Mouse (Mus musculus): Measurements from ENCODE around the gene Crocc. TPM values are rescaled to one million over a fixed set of nuclear protein-coding genes. Genes with fewer than 3 reads are reported as not detected.

Gene Crocc
- total RNA-seq, 2 experiments from 2014 or later, result 7.0 to 8.0 TPM

DNA sequence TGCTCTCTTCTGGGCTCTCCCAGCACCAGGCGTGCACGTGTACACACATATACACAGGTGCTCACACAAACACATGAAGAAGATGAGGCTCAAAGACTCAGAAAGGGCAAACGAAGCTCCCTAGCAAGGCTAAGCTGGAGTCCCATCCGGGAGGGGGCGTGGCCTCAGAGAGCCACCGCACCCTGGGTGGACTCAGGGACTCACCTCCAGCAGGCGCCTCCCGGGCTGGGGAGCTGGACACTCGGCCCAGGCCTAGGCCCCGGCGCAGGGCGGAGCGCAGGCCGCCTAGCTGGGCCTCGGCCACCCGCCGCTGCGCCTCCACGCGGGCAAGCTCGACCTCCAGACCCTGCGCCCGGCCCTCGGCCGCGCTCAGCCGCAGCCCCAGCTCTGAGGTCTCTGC lies 35.4 kb downstream of the Crocc start:
- no peak for ATAC-seq (replicated peaks; ENCODE audit: poor library complexity, severe bottlenecking)

- ATAC-seq (replicated peaks; ENCODE audit: poor library complexity, severe bottlenecking), result no peak
Observed at GRCm38 (mm10) chr4:141024052-141024451, 36.3 kb downstream of the Crocc start.

DNA sequence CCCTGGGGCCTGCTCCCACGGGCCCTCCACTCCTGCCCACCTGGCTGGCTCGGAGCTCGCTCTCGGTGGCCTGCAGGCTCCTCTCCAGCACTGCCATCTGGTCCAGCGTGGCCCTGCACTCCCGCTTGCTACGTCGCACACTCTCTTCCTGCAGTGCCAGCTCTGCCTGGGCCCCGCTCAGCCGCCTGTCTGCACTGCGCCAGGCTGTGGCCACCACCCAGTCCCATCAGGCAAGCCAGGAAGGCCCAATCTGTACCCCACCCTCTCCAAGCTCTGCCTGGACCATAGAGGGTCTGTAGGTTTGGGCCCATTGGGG lies 38.8 kb downstream of the Crocc start:
- ATAC-seq (replicated peaks; ENCODE audit: poor library complexity, severe bottlenecking), result no peak

DNA sequence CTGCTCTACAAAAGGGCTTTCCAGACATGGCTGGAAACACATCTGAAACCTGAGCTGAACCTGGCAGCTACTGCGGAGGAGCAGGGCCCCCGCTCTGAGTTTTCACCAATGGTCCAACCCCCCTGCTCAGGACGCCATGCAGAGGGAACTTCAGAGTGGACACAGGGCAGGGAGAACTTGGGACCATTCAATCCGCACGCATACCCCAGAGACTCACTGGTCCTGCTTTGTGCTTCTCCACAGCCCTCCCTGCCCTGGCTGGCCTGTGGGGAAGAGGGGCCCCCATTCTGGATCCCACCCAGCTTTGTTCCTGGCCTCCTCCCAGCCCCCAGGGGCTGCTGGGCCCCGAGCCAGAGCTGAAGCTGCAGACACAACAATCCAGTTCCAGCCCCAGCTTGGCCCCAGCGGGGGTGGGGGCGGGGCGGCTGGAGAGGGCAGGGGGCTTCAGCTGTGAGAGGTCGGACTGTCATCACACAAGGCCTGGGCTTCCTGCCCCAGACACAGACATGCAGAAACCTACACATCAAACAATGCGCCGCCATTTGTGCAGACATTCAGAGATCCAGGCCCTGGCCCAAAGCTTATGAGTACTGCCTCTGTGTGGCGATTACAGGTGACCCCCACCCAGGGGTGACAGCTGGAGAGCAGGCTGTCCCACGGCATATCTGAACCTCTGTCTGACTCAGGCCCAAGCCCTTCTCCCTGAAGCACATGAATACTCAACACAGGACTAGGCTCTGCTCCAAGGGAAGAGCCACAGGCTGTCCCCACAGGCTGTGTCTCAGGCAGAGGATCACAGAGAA lies 39.3 kb downstream of the Crocc start:
- ATAC-seq (replicated peaks; ENCODE audit: poor library complexity, severe bottlenecking), result no peak

- no peak for ATAC-seq (replicated peaks; ENCODE audit: poor library complexity, severe bottlenecking)
Observed at GRCm38 (mm10) chr4:141020220-141020619, 40.1 kb downstream of the Crocc start.

DNA sequence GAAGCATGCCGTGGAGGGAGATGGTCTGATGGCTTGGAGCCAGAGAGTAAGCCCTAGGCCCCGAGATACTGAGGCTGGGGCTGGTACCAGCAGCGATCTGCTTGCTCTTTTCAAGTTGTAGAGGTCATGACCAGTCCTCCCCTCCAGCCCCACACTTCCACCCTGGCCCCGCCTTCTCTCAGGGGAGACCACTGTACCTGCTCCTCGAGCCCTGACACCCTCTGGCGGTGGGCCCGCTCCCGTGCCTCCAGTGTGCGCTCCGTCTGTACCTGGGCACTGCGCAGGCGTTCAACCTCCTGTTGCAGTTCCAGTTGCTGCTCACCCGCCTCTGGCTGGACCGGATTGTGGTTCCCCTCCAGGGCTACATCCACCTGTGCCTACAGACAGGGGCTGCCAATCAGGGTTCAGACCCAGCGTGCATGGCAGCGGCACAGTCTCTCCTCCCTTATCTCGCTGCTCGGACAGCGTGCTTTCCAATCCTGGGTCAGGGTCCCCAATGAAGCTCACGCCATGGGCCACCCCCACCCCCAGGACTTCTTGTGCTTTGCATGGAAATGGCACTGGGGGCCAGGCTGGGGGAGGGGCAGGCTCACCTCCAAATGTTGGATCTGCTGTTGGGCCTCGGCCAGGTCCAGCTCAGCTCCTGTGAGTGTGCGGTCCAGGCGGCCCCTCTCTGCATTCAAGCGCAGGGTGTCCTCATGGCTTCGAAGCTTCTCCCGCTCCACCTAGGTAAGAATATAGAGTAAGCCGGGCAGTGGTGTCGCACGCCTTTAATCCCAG lies 42.5 kb downstream of the Crocc start:
- no peak for ATAC-seq (replicated peaks; ENCODE audit: poor library complexity, severe bottlenecking)

DNA sequence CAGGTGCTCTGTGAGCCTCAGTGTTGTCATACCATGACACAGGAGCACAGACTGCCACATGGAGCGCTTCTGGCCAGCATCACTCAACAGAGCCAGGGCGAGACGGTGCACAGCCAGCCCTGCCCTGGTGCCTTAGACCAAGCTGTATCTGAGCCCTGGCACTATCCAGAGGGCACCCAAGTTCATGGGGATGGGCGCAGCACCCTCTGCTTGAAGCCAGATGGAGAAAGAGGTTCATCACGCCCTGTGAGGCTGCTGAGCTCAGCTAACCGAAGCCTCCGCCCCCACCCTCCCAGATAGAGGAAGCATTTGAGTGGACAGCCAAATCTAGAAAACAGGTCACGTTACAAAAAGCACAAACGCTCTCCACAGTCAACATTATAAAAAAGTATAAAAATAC lies 44.0 kb downstream of the Crocc start:
- ATAC-seq (replicated peaks; ENCODE audit: poor library complexity, severe bottlenecking), result no peak

DNA sequence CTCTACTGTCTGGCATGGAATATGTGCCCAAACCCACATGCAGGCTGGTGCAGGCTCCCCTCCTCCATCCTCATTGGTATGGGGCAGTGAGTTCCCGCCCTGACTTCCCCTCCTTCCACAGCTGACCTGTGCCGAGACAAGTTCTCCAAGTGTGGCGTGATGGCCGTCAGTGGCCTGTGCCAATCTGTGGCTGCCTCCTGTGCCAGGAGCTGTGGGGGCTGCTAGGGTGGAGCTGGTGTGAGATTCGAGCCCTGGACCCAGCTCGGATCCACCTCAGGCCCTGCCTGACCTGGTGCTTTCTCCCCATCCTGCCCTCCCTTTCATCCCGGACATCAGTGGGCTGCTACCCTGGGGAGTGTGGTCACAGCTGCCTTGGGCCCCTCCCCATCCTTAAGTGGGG lies 45.0 kb downstream of the Crocc start:
- no peak for ATAC-seq (replicated peaks; ENCODE audit: poor library complexity, severe bottlenecking)

- ATAC-seq (replicated peaks; ENCODE audit: poor library complexity, severe bottlenecking), result no peak
Observed at GRCm38 (mm10) chr4:141014856-141015255, 45.5 kb downstream of the Crocc start.

GRCm38 (mm10) chr4:141014114-141014513 lies 46.2 kb downstream of the Crocc start:
- no peak for ATAC-seq (replicated peaks; ENCODE audit: poor library complexity, severe bottlenecking)

DNA sequence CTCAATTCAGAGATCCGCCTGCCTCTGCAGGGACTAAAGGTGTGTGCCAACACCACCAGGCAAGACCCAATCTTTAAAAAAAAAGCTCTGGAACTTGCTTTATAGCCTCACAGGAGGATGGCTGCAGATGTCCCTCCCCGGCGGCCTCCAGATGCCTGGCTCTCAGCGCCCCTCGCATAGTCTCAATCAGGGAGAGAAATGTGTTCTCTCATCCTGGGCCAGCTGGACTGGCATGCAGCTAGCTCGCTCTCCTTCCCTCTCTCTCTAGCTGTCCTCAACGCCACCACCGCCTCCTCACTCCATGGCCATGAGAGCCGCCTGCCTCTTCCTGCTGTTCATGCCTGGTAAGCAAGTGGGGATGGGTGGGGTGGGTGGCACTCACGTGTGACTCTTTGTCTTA lies 47.8 kb downstream of the Crocc start:
- ATAC-seq (replicated peaks; ENCODE audit: poor library complexity, severe bottlenecking), result no peak

- no peak for ATAC-seq (replicated peaks; ENCODE audit: poor library complexity, severe bottlenecking)
Observed at GRCm38 (mm10) chr4:141011556-141012328, 48.6 kb downstream of the Crocc start.

GRCm38 (mm10) chr4:141010941-141011429 lies 49.4 kb downstream of the Crocc start:
- no peak for ATAC-seq (replicated peaks; ENCODE audit: poor library complexity, severe bottlenecking)

DNA sequence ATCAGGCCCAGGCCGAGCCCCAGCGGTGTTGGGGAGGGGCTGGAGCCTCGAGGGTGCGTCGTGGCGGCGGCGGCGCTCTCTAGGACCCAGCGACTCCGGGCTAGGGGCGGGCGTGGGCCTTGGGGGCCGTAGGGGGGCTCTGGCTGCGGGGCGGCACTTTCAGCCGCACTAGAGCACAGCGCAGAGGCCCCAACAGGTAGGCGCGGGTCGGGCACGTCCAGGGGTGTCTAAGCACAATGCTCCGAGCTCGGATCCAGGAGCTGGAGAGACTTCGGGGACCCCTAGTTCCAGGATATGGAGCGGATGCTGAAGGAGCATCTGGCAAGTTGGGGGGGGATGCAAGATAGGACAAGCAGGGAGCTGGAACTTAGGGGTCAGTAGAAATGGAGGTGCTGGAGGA lies 49.8 kb downstream of the Crocc start:
- ATAC-seq (replicated peaks; ENCODE audit: poor library complexity, severe bottlenecking), result peak; percentile 32; the same call in 1 of the 2 replicates

- ATAC-seq (replicated peaks; ENCODE audit: poor library complexity, severe bottlenecking), result no peak
Observed at GRCm38 (mm10) chr4:141010118-141010517, 50.2 kb downstream of the Crocc start, which contains the start of gene Mfap2. Gene Mfap2, plus strand, starts transcription at chr4:141010418.

DNA sequence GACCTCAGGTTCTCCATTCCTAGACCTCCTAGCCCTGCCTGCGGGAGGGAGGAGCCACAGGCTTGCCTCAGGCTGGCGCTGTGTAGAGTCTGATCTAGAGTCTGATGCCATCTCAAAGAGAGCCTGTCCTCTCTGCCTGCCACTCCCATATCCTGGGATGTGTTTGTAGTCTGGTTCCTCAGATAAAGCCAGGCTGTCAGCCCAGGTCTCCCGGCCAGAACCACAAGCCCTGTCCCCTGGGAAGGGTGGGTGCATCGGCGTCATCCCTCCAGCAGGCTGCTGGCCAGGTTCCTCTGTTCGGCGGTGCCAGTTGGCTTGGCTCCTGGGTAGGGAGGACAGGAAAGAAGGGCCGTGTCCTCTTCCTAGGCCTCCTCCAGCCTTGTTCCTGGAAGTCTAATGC lies 52.3 kb downstream of the Crocc start:
- 0 out of 2 replicates have a peak, but pooled peaks have one; percentile 17 for ATAC-seq (replicated peaks; ENCODE audit: poor library complexity, severe bottlenecking)

GRCm38 (mm10) chr4:141005983-141006382 lies 54.4 kb downstream of the Crocc start:
- no peak for ATAC-seq (replicated peaks; ENCODE audit: poor library complexity, severe bottlenecking)

- no peak for ATAC-seq (replicated peaks; ENCODE audit: poor library complexity, severe bottlenecking)
Observed at GRCm38 (mm10) chr4:140996812-140997211, 63.5 kb downstream of the Crocc start.

DNA sequence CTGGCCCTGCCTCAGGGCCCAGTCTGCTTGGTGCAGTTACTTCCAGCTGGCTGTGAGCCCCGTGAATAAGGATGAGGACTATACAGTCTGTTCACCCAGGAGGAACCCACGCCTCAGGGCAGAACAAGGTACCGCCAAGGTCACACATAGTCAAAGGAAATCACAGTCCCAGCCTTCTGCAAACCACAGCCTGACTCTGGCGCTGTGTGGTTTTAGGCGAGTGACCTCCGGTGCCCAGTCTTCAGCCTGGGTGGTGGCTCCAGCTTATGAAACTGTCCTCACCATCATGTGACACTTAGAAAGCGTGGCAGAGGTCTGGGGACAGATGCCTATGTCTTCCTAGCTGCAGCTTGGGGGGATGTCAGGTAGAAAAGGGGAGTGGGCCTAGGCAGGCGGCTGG lies 64.5 kb downstream of the Crocc start:
- ATAC-seq (replicated peaks; ENCODE audit: poor library complexity, severe bottlenecking), result peak; percentile 36; the same call in 1 of the 2 replicates

DNA sequence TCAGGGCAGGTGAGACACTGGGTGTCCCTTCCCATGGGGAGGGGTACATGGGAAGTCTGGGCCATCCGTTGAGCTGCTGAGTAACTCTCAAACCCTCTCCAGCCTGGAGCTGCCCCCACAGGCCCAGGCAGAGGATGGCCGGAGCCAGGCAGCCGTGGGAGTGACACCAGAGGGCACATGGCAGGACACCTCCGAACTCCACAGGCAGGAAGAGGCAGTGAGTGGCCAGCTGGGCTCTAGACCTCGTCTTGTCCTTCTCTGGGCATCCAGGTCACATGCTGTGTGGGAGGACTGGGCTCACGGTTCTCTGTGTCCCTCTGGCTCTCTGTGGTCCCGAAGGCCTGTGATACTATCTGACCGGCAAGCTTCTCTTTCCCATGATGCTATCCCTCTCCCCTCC lies 66.5 kb downstream of the Crocc start:
- no peak for ATAC-seq (replicated peaks; ENCODE audit: poor library complexity, severe bottlenecking)

- ATAC-seq (replicated peaks; ENCODE audit: poor library complexity, severe bottlenecking), result no peak
Observed at GRCm38 (mm10) chr4:140992215-140992614, 68.1 kb downstream of the Crocc start.
